Mouse (Mus musculus): ENCODE results near the gene Metap2.
"Not testable (repeated sequence)": the region's sequence is repeated elsewhere in the genome, so short reads cannot be mapped to it uniquely, and the experiment has no call there.

Gene Metap2

GRCm38 (mm10) chr10:93846706-93847105 is 50.2 kb downstream of the Metap2 start:
- DNase-seq (ENCODE audit: low spot score in 2 of 2): no peak

- not testable (repeated sequence) for DNase-seq (ENCODE audit: low spot score in 2 of 2)
These were observed 61.8 kb downstream of the Metap2 start for GRCm38 (mm10) chr10:93835115-93835514.

- DNase-seq (ENCODE audit: low spot score in 2 of 2): no peak
These were observed 62.5 kb downstream of the Metap2 start for GRCm38 (mm10) chr10:93834394-93834745.

- peak in 1 of 2 experiments; percentile 44 for DNase-seq (ENCODE audit: low spot score in 2 of 2)
These were observed 63.0 kb downstream of the Metap2 start for GRCm38 (mm10) chr10:93833699-93834393.

- DNase-seq (ENCODE audit: low spot score in 2 of 2): no peak
These were observed 63.6 kb downstream of the Metap2 start for GRCm38 (mm10) chr10:93833370-93833698.

GRCm38 (mm10) chr10:93832811-93833210 is 64.1 kb downstream of the Metap2 start:
- DNase-seq (ENCODE audit: low spot score in 2 of 2): no peak

GRCm38 (mm10) chr10:93831730-93832574 is 64.9 kb downstream of the Metap2 start:
- DNase-seq (ENCODE audit: low spot score in 2 of 2): no peak

GRCm38 (mm10) chr10:93830931-93831729 is 65.8 kb downstream of the Metap2 start, which contains the start of gene Usp44:
Usp44 (plus strand) TSS chr10:93831555.
- DNase-seq (ENCODE audit: low spot score in 2 of 2): no peak

- no peak for DNase-seq (ENCODE audit: low spot score in 2 of 2)
These were observed 66.7 kb downstream of the Metap2 start for GRCm38 (mm10) chr10:93829898-93830831.

GRCm38 (mm10) chr10:93818661-93819060 is 78.2 kb downstream of the Metap2 start:
- peak; percentile 67 to 81 for DNase-seq (ENCODE audit: low spot score in 2 of 2)

GRCm38 (mm10) chr10:93813755-93814154 is 83.1 kb downstream of the Metap2 start:
- DNase-seq (ENCODE audit: low spot score in 2 of 2): peak; percentile 35 to 47

GRCm38 (mm10) chr10:93812774-93813415 is 84.0 kb downstream of the Metap2 start:
- DNase-seq (ENCODE audit: low spot score in 2 of 2): peak; percentile 79 to 89

GRCm38 (mm10) chr10:93812098-93812497 is 84.8 kb downstream of the Metap2 start:
- DNase-seq (ENCODE audit: low spot score in 2 of 2): no peak

GRCm38 (mm10) chr10:93810590-93811185 is 86.2 kb downstream of the Metap2 start:
- DNase-seq (ENCODE audit: low spot score in 2 of 2): no peak

GRCm38 (mm10) chr10:93809438-93809837 is 87.5 kb downstream of the Metap2 start:
- not testable (repeated sequence) for DNase-seq (ENCODE audit: low spot score in 2 of 2)

All from right cerebral cortex, postnatal 10 days (tissue).